Mouse (Mus musculus) CH12.LX (cell line): Measurements from ENCODE around the gene Stom. TPM values are rescaled to one million over a fixed set of nuclear protein-coding genes. Genes with fewer than 3 reads are reported as not detected.

ENCODE experiments used
- DNase-seq: peaks from one replicate; pipeline ENCODE4 v3.0.0-alpha.2; 2013; ENCODE audit errors: extremely low read depth
- H3K27ac ChIP-seq: 2 replicates; pipeline ENCODE4 v1.5.1; 2012; ENCODE audit warnings: low read depth, mild to moderate bottlenecking, control low read depth, moderate library complexity; ENCODE audit not compliant: insufficient read depth
- H3K27me3 ChIP-seq: replicated peaks from 2 replicates; pipeline ENCODE3; 2012; ENCODE audit warnings: inconsistent platforms
- H3K36me3 ChIP-seq, 2 experiments: replicated peaks in 1 of 2; 2 replicates each; pipeline versions ENCODE3 to v1.6.1; 2012; ENCODE audit warnings: inconsistent platforms in 1 of 2, low read length in 1 of 2, mild to moderate bottlenecking in 1 of 2, mixed read lengths in 1 of 2, moderate library complexity in 1 of 2; ENCODE audit not compliant: control insufficient read depth in 1 of 2, insufficient read depth in 1 of 2
- H3K4me1 ChIP-seq, 2 experiments: 2 replicates each; pipeline ENCODE4 v1.6.1; 2012; ENCODE audit warnings: inconsistent platforms in 1 of 2, moderate library complexity in 1 of 2; ENCODE audit not compliant: insufficient read depth in 2 of 2, control insufficient read depth in 1 of 2
- H3K4me2 ChIP-seq: 2 replicates; pipeline ENCODE4 v1.6.1; 2012; ENCODE audit warnings: low read depth, mild to moderate bottlenecking, control low read depth; ENCODE audit not compliant: poor library complexity, insufficient read depth, severe bottlenecking
- H3K4me3 ChIP-seq, 3 experiments: fragments of 150-350 bp in 1 of 3; sonication (generic) in 1 of 3; replicated peaks in 1 of 3; 2 replicates each; pipeline versions ENCODE3 to v1.5.1; 2011 to 2012; ENCODE audit warnings: low read depth in 2 of 3, low read length in 2 of 3, mild to moderate bottlenecking in 2 of 3, moderate library complexity in 2 of 3, control low read depth in 1 of 3, improper control_type of control experiment in 1 of 3, inconsistent platforms in 1 of 3, mixed read lengths in 1 of 3; ENCODE audit not compliant: poor library complexity in 1 of 3
- H3K79me2 ChIP-seq: replicated peaks from 2 replicates; pipeline ENCODE4 v1.6.1; 2012; ENCODE audit warnings: mild to moderate bottlenecking, moderate library complexity; ENCODE audit not compliant: control insufficient read depth, poor library complexity, insufficient read depth, severe bottlenecking; ENCODE audit errors: extremely low read depth
- H3K9ac ChIP-seq: 2 replicates; pipeline ENCODE4 v1.6.1; 2012; ENCODE audit warnings: low read depth, mild to moderate bottlenecking, control low read depth, moderate library complexity; ENCODE audit not compliant: insufficient read depth
- H3K9me3 ChIP-seq: replicated peaks from 2 replicates; pipeline ENCODE3; 2012; ENCODE audit warnings: low read length, inconsistent platforms, mixed read lengths
- BHLHE40 ChIP-seq: IDR thresholded peaks from 2 replicates; pipeline ENCODE4 v1.6.1; 2011; ENCODE audit warnings: mild to moderate bottlenecking, low read depth, low read length, improper control_type of control experiment
- CHD1 ChIP-seq: IDR thresholded peaks from 2 replicates; pipeline ENCODE4 v1.6.1; 2012; ENCODE audit warnings: low read depth, low read length, improper control_type of control experiment, inconsistent platforms
- CHD2 ChIP-seq: IDR thresholded peaks from 2 replicates; pipeline ENCODE4 v1.6.1; 2011; ENCODE audit warnings: low read length, improper control_type of control experiment
- CTCF ChIP-seq, 2 experiments: IDR thresholded peaks in 1 of 2; conservative IDR thresholded peaks in 1 of 2; 2 replicates each; pipeline ENCODE4 v1.5.1; 2011 to 2012; ENCODE audit warnings: low read depth in 2 of 2, low read length in 2 of 2, improper control_type of control experiment in 1 of 2, inconsistent platforms in 1 of 2, mild to moderate bottlenecking in 1 of 2, moderate library complexity in 1 of 2
- E2F4 ChIP-seq: IDR thresholded peaks from 2 replicates; pipeline ENCODE4 v1.6.1; 2011; ENCODE audit warnings: low read depth, low read length, improper control_type of control experiment; ENCODE audit not compliant: insufficient replicate concordance
- ELF1 ChIP-seq: IDR thresholded peaks from 2 replicates; pipeline ENCODE4 v1.6.1; 2014; ENCODE audit warnings: low read depth, mild to moderate bottlenecking, inconsistent platforms, low read length, improper control_type of control experiment
- GABPA ChIP-seq: IDR thresholded peaks from 2 replicates; pipeline ENCODE4 v1.6.1; 2012; ENCODE audit warnings: low read depth, low read length, improper control_type of control experiment, inconsistent platforms; ENCODE audit not compliant: insufficient replicate concordance
- JUN ChIP-seq: IDR thresholded peaks from 2 replicates; pipeline ENCODE4 v1.6.1; 2011; ENCODE audit warnings: low read depth, mild to moderate bottlenecking, low read length, improper control_type of control experiment, moderate library complexity; ENCODE audit not compliant: insufficient read depth
- KAT2A ChIP-seq: IDR thresholded peaks from 2 replicates; pipeline ENCODE4 v1.6.1; 2012; ENCODE audit warnings: low read length, improper control_type of control experiment, inconsistent platforms; ENCODE audit not compliant: insufficient replicate concordance
- MAFK ChIP-seq: IDR thresholded peaks from 2 replicates; pipeline ENCODE4 v1.6.1; 2011; ENCODE audit warnings: low read length, improper control_type of control experiment; ENCODE audit not compliant: insufficient replicate concordance
- MAZ ChIP-seq: IDR thresholded peaks from 2 replicates; pipeline ENCODE4 v1.6.1; 2012; ENCODE audit warnings: low read depth, mild to moderate bottlenecking, inconsistent platforms, low read length, improper control_type of control experiment, moderate library complexity
- MEF2A ChIP-seq: IDR thresholded peaks from 2 replicates; pipeline ENCODE4 v1.6.1; 2014; ENCODE audit warnings: low read depth, mild to moderate bottlenecking, inconsistent platforms, low read length, improper control_type of control experiment, borderline replicate concordance
- MYC ChIP-seq: IDR thresholded peaks from 2 replicates; pipeline ENCODE4 v1.6.1; 2011; ENCODE audit warnings: low read depth, mild to moderate bottlenecking, improper control_type of control experiment, low read length
- NELFE ChIP-seq: IDR thresholded peaks from 2 replicates; pipeline ENCODE4 v1.6.1; 2011; ENCODE audit warnings: low read depth, low read length, improper control_type of control experiment
- NRF1 ChIP-seq: IDR thresholded peaks from 2 replicates; pipeline ENCODE4 v1.6.1; 2014; ENCODE audit warnings: low read depth, mild to moderate bottlenecking, inconsistent platforms, low read length, improper control_type of control experiment, moderate library complexity
- SIN3A ChIP-seq: IDR thresholded peaks from 2 replicates; pipeline ENCODE4 v1.6.1; 2012; ENCODE audit warnings: low read length, improper control_type of control experiment, inconsistent platforms
- SMC3 ChIP-seq: IDR thresholded peaks from 2 replicates; pipeline ENCODE4 v1.6.1; 2011; ENCODE audit warnings: low read depth, low read length, improper control_type of control experiment
- TBP ChIP-seq: conservative IDR thresholded peaks from 2 replicates; pipeline ENCODE4 v1.6.1; 2011; ENCODE audit warnings: low read depth, low read length, improper control_type of control experiment
- TCF12 ChIP-seq: IDR thresholded peaks from 2 replicates; pipeline ENCODE4 v1.6.1; 2014; ENCODE audit warnings: low read depth, mild to moderate bottlenecking, inconsistent platforms, low read length, improper control_type of control experiment
- USF2 ChIP-seq: conservative IDR thresholded peaks from 2 replicates; pipeline ENCODE4 v1.6.1; 2011; ENCODE audit warnings: low read depth, low read length, improper control_type of control experiment
- ZC3H11A ChIP-seq: IDR thresholded peaks from 2 replicates; pipeline ENCODE4 v1.6.1; 2012; ENCODE audit warnings: low read depth, mild to moderate bottlenecking, inconsistent platforms, low read length, improper control_type of control experiment
- ZKSCAN1 ChIP-seq: IDR thresholded peaks from 2 replicates; pipeline ENCODE4 v1.6.1; 2012; ENCODE audit warnings: low read depth, inconsistent platforms, low read length, improper control_type of control experiment, borderline replicate concordance
- ZMIZ1 ChIP-seq: IDR thresholded peaks from 2 replicates; pipeline ENCODE4 v1.6.1; 2012; ENCODE audit warnings: low read depth, mild to moderate bottlenecking, inconsistent platforms, low read length, improper control_type of control experiment
- ZNF384 ChIP-seq: IDR thresholded peaks from 2 replicates; pipeline ENCODE4 v1.6.1; 2012; ENCODE audit warnings: low read depth, low read length, improper control_type of control experiment, inconsistent platforms
- dilution Hi-C: fragments of 300-500 bp; cut with MboI; formaldehyde crosslinking; loops from 2 replicates; pipeline ENCODE4 v1.14.3; 2020; ENCODE audit warnings: low sequenced_read_pairs; ENCODE audit not compliant: extremely low pct_unique_long_range_greater_than_20kb, extremely low pct_ligation_motif_present
- in situ Hi-C: fragments of 300-500 bp; cut with MboI; formaldehyde crosslinking; loops from 3 replicates; pipeline ENCODE4 v1.14.3; 2019; ENCODE audit warnings: low sequenced_read_pairs, low pct_ligation_motif_present, low pct_unique_long_range_greater_than_20kb, mixed read lengths
- polyA plus RNA-seq: library from polyadenylated mRNA; unstranded; fragments of >175 nt; gene quantifications from 2 replicates; pipeline ENCODE4 v1.2.1, GENCODE M21; 2012; ENCODE audit warnings: low read depth; ENCODE audit not compliant: insufficient read length
- total RNA-seq, 2 experiments: library from RNA; depleted of rRNA; stranded (reverse); fragments of 300-350 nt in 1 of 2; fragments of >200 nt in 1 of 2; gene quantifications; 2 replicates each; pipeline ENCODE4 v1.2.3; 2012 to 2014

The Stom gene
- total and polyA plus RNA-seq, 3 experiments: 4.3 to 6.3 (median 5.8) TPM

DNA sequence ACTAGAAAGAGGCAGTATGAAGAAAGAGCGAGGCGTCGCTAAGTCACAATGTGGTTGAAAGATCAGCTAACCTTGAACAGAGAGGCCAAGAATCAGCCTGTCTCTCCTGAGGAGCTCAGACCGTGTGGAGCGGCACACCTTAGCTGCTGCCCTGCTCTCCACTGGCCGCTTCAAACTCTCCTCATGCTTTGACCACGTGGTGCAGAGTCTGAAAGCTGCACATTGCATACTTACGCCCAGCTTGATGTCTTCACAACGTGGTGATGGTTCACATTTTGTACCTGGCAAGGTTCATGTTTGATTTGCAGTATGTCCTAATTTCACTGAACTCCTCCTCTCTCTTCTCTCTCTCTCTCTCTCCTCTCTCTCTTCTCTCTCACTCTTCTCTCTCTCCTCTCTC is 42.5 kb upstream of the Stom start:
- in situ Hi-C loops: loop anchor here (10.0 kb wide), 1 partner anchor 165 kb away; no protein-coding TSS in a partner anchor
- no peaks in the 10 kb centered on the region for H3K27me3 ChIP-seq
- H3K4me2 ChIP-seq: no peak overlapping the region
- H3K4me1 ChIP-seq: peaks cover 0 to 6% of the 10 kb centered on the region in 2 experiments; a peak in 2 of 4 replicates
- TF ChIP-seq MAZ (no peak), ZMIZ1 (no peak), SMC3 (no peak), MAFK (no peak), CHD1 (no peak), ELF1 (no peak), KAT2A (no peak), TCF12 (no peak), BHLHE40 (no peak), CTCF (conservative IDR thresholded peaks at IDR 0.05 in 1 of 2, IDR thresholded peaks at IDR 0.05 in 1 of 2; ENCODE audit: low read depth in 2 of 2, low read length in 2 of 2) (no peak), MEF2A (no peak)
- H3K9me3 ChIP-seq: no peaks in the 10 kb centered on the region
- dilution Hi-C loops: no loop called here
- no peaks in the 10 kb centered on the region for H3K79me2 ChIP-seq
- DNase-seq: no peak
- no peak overlapping the region for H3K9ac ChIP-seq
- H3K4me3 ChIP-seq: no peak overlapping the region
- no peaks in the 10 kb centered on the region for H3K36me3 ChIP-seq
- H3K27ac ChIP-seq: no peak overlapping the region

DNA sequence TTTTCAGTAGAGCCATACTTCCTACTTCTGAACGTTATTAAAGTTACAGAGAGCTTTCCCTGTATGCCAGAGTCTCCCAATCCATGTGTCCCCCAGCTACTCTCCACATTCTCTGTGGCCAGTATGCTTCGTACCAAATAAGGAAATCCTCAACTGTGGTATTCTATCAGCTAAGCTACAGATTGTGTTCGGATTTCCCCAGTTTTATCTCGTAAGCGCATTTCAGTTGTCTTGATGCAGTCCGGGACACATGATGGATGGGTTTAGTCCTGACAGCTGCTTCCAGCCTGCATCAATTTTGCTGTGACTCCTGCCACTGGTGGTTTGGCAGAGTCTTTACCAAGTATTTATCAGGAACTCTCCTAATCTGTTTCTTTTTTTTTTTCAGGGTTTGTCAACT is 40.8 kb upstream of the Stom start:
- TF ChIP-seq ZKSCAN1 (no peak), TBP (no peak), MAFK (no peak), NELFE (no peak), MAZ (no peak)
- in situ Hi-C loops: loop anchor here (10.0 kb wide), 1 partner anchor 163 kb away; no protein-coding TSS in a partner anchor
- Histone ChIP-seq H3K27ac (no peak overlapping the region), H3K27me3 (no peaks in the 10 kb centered on the region), H3K36me3 (no peaks in the 10 kb centered on the region), H3K79me2 (no peaks in the 10 kb centered on the region), H3K4me1 (peaks cover 0 to 6% of the 10 kb centered on the region in 2 experiments; a peak in 2 of 4 replicates), H3K4me3 (no peak overlapping the region), H3K4me2 (no peak overlapping the region), H3K9me3 (no peaks in the 10 kb centered on the region), H3K9ac (no peak overlapping the region)
- no peak for DNase-seq
- dilution Hi-C loops: no loop called here

DNA sequence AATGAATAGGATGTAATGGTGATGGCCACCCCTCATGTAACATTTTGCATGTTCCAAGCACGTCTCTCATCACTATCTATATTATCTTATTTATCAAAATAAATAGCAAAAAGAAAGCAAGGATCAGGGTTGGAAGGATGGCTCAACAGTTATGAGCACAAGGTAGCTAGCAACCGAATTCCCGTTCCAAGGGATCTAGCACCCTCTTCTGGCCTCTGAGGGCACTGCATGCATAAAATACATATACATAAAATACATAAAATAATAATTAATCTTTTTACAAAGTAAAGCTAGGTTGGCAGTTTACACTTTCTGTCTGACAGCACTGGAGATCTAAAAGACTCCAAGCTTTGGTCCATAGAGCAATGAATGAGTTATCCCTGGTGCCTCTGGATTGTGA is 36.2 kb upstream of the Stom start:
- H3K79me2 ChIP-seq: no peaks in the 10 kb centered on the region
- H3K4me3 ChIP-seq: no peak overlapping the region
- H3K27ac ChIP-seq: no peak overlapping the region
- peak; percentile 46 for DNase-seq
- peaks cover 0 to 5% of the 10 kb centered on the region in 2 experiments; a peak in 2 of 4 replicates for H3K4me1 ChIP-seq
- no peak overlapping the region for H3K4me2 ChIP-seq
- dilution Hi-C loops (no loop called here), in situ Hi-C loops (loop anchor here (10.0 kb wide), 1 partner anchor 158 kb away; no protein-coding TSS in a partner anchor)
- H3K9me3 ChIP-seq: no peaks in the 10 kb centered on the region
- H3K36me3 ChIP-seq: no peaks in the 10 kb centered on the region
- no peak overlapping the region for H3K9ac ChIP-seq
- no peaks in the 10 kb centered on the region for H3K27me3 ChIP-seq
- TF ChIP-seq TBP: no peak
- no peak for TF ChIP-seq JUN
- no peak for TF ChIP-seq MEF2A
- TF ChIP-seq E2F4: no peak
- TF ChIP-seq ZNF384: no peak
- TF ChIP-seq NRF1: no peak
- peak; percentile 53; the same call in 1 of the 2 replicates for TF ChIP-seq ZC3H11A
- no peak for TF ChIP-seq NELFE
- no peak for TF ChIP-seq CHD2
- no peak for TF ChIP-seq MYC
- TF ChIP-seq SIN3A: no peak
- no peak for TF ChIP-seq GABPA
- TF ChIP-seq KAT2A: no peak
- TF ChIP-seq ZMIZ1: no peak
- no peak for TF ChIP-seq MAZ
- no peak for TF ChIP-seq USF2
- TF ChIP-seq ZKSCAN1: no peak
- TF ChIP-seq MAFK: no peak
